Mouse (Mus musculus) embryo, embryonic 10.5 days (tissue): ENCODE results near the gene Olfr1141.

ENCODE experiments used
- DNase-seq: peaks from one replicate; pipeline ENCODE4 v3.0.0-alpha.2; 2015; ENCODE audit warnings: low spot score

Olfr1141 gene

DNA sequence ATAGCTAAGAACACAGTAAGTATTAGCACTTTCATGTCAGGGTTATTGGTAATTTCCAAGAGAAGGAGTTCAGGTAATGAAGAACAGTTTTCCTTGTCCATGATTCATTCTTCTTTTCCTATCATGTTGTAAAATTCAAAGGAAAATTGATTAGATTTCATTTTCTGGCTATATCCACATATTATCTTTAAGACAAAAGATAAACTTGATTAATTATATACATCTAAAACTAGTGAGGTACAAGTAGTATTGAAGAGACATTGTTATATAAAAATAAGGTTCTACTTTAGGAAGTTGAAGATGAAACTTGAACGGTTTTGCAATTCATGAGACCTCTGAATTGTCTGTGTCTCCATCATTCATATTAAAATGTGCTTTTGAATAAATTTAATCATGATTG lies at the start of gene Olfr1141:
Gene Olfr1141 (minus strand): TSS at position 101 of the 400 bp plus-strand sequence.
- DNase-seq = no peak

DNA sequence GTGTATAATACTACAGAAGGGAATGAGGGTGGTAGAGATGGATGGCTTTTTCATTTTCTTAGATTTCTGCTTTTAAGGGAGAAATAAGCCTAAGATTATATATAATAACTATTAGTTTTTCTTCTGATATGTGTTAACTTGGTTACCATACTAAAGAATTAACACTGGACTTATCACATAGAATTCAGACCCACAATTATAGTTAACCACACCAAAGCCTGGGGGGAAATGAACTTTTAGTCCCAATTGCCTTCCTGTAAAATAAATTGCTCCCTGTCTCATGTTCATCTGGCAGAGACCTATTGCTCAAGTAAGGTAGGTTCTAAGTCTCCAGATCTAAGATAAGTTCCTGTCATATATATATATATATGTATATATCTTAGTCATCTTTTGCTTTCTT lies 46.5 kb upstream of the Olfr1141 start, which contains the start of gene Olfr1143:
Gene Olfr1143 (plus strand): TSS at position 301 of the 400 bp plus-strand sequence.
- DNase-seq = no peak

DNA sequence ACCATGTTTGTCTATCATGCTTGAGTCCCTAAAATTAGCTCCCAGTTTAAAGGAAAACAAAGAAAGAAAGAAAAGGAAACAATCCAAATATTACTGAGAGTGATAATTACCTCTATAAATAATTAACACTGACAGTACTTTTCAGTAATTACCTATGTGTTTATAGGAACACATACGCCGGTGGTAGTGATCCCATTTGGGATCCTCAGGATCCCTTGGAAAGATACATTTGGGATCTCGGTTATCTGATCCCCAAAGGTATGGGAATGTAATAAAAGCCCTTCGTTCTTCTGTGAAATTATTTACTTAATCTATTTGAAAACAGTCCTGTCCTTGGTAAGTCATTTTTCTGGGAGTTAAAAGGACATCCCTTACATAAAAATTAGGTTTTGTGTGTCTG lies 25.4 kb upstream of the Olfr1141 start, which contains the start of gene Olfr152:
Gene Olfr152 (plus strand): TSS at position 301 of the 400 bp plus-strand sequence.
- no peak for DNase-seq

DNA sequence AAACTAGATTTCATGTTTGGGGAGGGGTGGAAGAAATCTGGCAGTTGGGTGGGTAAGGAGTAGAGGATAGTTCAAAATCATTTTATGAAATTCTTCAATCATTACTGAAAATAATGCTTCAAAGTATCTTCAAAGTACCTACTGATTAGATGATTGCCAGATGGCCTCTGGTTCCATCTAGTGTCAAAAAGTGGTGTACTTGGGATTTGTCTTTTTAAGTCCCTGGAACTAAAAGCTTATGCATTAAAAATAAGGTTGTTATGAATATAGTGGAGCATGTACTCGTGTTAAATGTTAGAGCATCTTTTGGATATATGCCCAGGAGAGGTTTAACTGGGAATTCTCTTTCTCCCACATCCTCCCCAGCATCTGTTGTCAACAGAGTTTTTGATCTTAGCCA lies 22.4 kb upstream of the Olfr1141 start:
- DNase-seq = no peak

DNA sequence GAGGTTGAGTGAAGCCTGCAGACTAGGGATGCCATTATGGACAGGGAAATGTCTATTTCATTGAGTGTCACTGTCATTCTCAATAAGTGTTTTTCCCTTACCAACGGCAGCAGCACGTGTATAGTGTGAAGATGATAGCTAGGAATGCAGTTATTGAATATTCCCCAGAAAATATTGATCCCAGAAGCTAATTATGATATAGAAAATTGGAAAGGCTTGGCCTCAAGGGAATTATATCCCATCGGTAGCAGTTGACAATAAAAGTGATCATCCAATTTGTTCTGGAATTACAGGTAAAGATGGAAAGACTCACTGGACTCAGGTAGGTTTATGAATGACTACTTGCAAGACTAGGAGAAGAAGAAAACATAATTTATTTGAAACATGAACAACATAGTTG lies 10.3 kb downstream of the Olfr1141 start, which contains the start of gene Olfr1140:
Gene Olfr1140 (plus strand): TSS at position 301 of the 400 bp plus-strand sequence.
- DNase-seq = no peak

DNA sequence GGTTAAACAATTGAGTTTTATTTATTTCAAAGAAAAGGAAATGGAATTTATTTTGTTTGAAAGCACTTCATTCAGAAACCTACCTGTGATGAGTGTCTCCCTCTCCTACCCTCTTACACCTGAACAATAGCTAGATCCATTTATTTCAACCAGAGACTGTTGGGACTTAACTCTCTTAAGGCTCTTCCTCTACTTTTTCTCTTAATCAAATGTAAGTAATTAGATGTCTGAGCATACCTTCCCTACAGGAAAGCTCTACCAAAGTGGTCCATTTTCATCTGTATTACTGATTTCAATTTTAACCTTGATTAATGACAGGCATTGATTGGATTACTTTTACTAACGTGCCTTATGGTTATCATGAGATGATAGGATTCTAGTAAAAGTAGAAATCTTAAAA lies 13.9 kb downstream of the Olfr1141 start, which contains the start of gene Olfr1138:
Gene Olfr1138 (minus strand): TSS at position 101 of the 400 bp plus-strand sequence.
- no peak for DNase-seq

DNA sequence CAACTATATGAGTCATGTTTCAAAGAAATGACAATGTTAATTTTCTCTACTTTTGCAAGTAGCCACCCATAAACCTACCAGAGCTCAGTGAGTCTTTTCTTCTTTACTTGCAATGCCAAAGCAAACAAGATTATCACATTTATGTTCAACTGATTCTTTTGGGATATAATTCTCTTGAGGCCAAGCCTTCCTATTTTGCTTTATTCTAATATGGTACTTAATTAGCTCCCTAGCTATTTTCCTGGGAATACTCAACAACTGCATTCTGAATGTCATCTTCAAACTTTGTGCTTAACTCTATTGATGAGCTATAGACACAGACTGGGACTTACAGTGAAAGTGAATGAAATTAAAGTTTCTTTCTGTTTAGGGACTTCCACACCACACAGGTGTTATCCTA lies 40.7 kb downstream of the Olfr1141 start, which contains the start of gene Olfr1137:
Gene Olfr1137 (minus strand): TSS at position 101 of the 400 bp plus-strand sequence.
- DNase-seq = no peak
